Mouse (Mus musculus) embryonic fibroblast, embryonic 13.5 days (primary cell): ENCODE measurements at regions not wholly inside any gene's neighbourhood (a gene's known extent, or its start where the extent isn't known, plus 50 kb on each side); places are given as distances from the start of the nearest gene placed in this dataset.

Experiments used
- CTCF ChIP-seq: IDR thresholded peaks from 2 replicates; pipeline ENCODE4 v1.5.1; 2011; ENCODE audit warnings: mild to moderate bottlenecking, control low read depth, low read length, moderate library complexity, borderline replicate concordance; ENCODE audit not compliant: insufficient read depth
- POLR2A ChIP-seq: IDR thresholded peaks from 2 replicates; pipeline ENCODE4 v1.6.1; 2011; ENCODE audit warnings: low read depth, mild to moderate bottlenecking, control low read depth, low read length, moderate library complexity

DNA sequence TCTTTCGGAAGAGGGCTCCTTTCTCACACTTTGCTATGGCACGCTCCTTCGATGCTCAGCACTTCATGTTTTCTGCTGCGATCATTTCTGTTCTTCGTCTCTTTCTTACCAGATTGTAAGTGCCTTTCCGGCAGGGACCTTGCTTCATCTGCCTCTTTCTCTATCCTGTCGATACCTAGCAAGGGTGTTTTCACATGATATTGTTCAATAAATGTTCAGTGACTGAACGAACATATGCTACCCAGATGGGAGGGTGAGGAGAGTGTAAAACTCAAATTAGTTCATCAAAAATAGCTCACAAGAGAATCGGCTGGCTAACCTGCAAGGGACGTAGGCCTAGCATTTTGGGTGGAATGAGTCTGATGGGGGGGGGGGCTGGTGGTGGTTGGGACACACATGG is 272.5 kb downstream of the Etnk1 start:
- TF ChIP-seq CTCF = no peak
- TF ChIP-seq POLR2A = no peak
